Comparison of ENCODE assay signal across 12 mouse cellular contexts in the genomic region with DNA sequence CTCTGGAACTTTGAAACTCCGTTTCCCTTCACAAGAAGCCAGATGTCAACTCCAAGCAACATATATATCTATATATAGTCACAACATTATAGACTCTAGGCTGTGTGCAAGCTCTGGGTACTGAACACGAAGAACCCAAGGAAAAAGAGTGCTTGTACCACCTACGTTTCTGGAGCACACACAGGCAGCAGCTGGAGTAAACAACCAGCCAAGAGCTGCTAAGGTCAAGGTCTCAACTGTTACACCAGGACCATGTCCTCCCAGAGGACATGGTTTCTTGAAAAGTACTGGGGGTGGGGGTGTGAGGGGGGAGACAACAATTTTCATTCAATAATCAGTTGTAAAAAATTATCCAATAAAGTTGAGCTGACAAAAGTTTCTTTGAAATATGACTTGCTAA. TPM values are rescaled to one million over a fixed set of nuclear protein-coding genes. Genes with fewer than 3 reads are reported as not detected.
A peak's percentile ranks its signal among the peaks of the same experiment; 100 is the strongest.
DNase-seq lines count a peak whose midpoint lies in the region; ATAC-seq and TF ChIP-seq lines count a peak whose summit lies in the region.
"Had no signal": no experiment of that assay in that cellular context is flagged by ENCODE, and none has a peak within 500 bp of the region (broad histone marks: within the 10 kb centered on the region; RNA-seq: fewer than 3 reads in every experiment).

No protein-coding gene starts in this region.

- H3K9me3 ChIP-seq in lung, embryonic 14.5 days (ENCODE audit: low read depth, low read length), result no peaks in the 10 kb centered on the region
- H3K9me3 ChIP-seq in limb, embryonic 10.5 days (replicated peaks), result no peaks in the 10 kb centered on the region; the same call in 1 of the 2 replicates
- no peaks in the 10 kb centered on the region for H3K9me3 ChIP-seq in neural tube, embryonic 15.5 days (replicated peaks)
- H3K9me3 ChIP-seq: heart, embryonic 13.5 days had no signal

- H3K27ac ChIP-seq in lung, embryonic 14.5 days (ENCODE audit: low read depth), result no peak overlapping the region
- H3K27ac ChIP-seq in limb, embryonic 10.5 days, result 0 out of 2 replicates have a peak overlapping the region, but pooled peaks have one; percentile 53
- H3K27ac ChIP-seq in neural tube, embryonic 15.5 days (replicated peaks), result no peak overlapping the region
- H3K27ac ChIP-seq: heart, embryonic 13.5 days had no signal

- H3K4me1 ChIP-seq in lung, embryonic 14.5 days (ENCODE audit: insufficient read depth), result 0 out of 2 replicates have a peak, but pooled peaks cover 2% of the 10 kb centered on the region
- peaks cover 45% of the 10 kb centered on the region for H3K4me1 ChIP-seq in limb, embryonic 10.5 days
- H3K4me1 ChIP-seq in neural tube, embryonic 15.5 days, result peaks cover 26% of the 10 kb centered on the region

- ATAC-seq in lung, embryonic 14.5 days (ENCODE audit: insufficient read depth), result no peak
- no peak for ATAC-seq in neural tube, embryonic 15.5 days (ENCODE audit: low FRiP score)

- H3K4me3 ChIP-seq in lung, embryonic 14.5 days (ENCODE audit: low read depth, low read length), result no peak overlapping the region
- peak overlapping the region; percentile 74; the same call in 1 of the 2 replicates for H3K4me3 ChIP-seq in limb, embryonic 10.5 days
- H3K4me3 ChIP-seq in neural tube, embryonic 15.5 days (replicated peaks), result 0 out of 2 replicates have a peak overlapping the region, but pooled peaks have one; percentile 5
- H3K4me3 ChIP-seq: erythroblast, embryonic 14.5 days had no signal

- H3K4me2 ChIP-seq in lung, embryonic 14.5 days, result peak overlapping the region; percentile 2; the same call in 1 of the 2 replicates
- H3K4me2 ChIP-seq in neural tube, embryonic 15.5 days, result peak overlapping the region; percentile 37

- TF ChIP-seq CTCF in lung, embryonic 14.5 days (IDR thresholded peaks at IDR 0.05; ENCODE audit: low read depth), result no peak

- H3K9ac ChIP-seq in lung, embryonic 14.5 days, result no peak overlapping the region
- no peak overlapping the region for H3K9ac ChIP-seq in neural tube, embryonic 15.5 days (replicated peaks)
- H3K9ac ChIP-seq: heart, embryonic 13.5 days had no signal

- H3K36me3 ChIP-seq in lung, embryonic 14.5 days (ENCODE audit: insufficient read depth), result no peaks in the 10 kb centered on the region
- peaks cover 21% of the 10 kb centered on the region for H3K36me3 ChIP-seq in limb, embryonic 10.5 days
- no peaks in the 10 kb centered on the region for H3K36me3 ChIP-seq in neural tube, embryonic 15.5 days
- H3K36me3 ChIP-seq: heart, embryonic 13.5 days had no signal

- DNase-seq in embryo, embryonic 11 days, result peak; percentile 11
- DNase-seq in embryo, embryonic 9.5 days (ENCODE audit: extremely low spot score), result no peak
- peak; percentile 40 for DNase-seq in lung, embryonic 14.5 days
- DNase-seq in lung, postnatal 4 days, result no peak
- no peak for DNase-seq in limb, embryonic 10.5 days (ENCODE audit: low spot score)
- no peak for DNase-seq in cerebellum, postnatal 36 days
- no peak for DNase-seq in layer of hippocampus, postnatal 36 days
- DNase-seq: right cerebral cortex, postnatal 4 days; thymus, adult 2 months had no signal

- WGBS in lung, embryonic 14.5 days, result 20% methylated on average over 3 of the region's 3 CpGs
- 34% methylated on average over 3 of the region's 3 CpGs for WGBS in limb, embryonic 10.5 days
- 50% methylated on average over 3 of the region's 3 CpGs for WGBS in neural tube, embryonic 15.5 days

- H3K27me3 ChIP-seq in lung, embryonic 14.5 days (ENCODE audit: insufficient read depth, low read length), result no peaks in the 10 kb centered on the region
- H3K27me3 ChIP-seq in limb, embryonic 10.5 days (ENCODE audit: low read depth, poor library complexity, severe bottlenecking), result no peaks in the 10 kb centered on the region
- no peaks in the 10 kb centered on the region for H3K27me3 ChIP-seq in neural tube, embryonic 15.5 days (replicated peaks)
- H3K27me3 ChIP-seq: heart, embryonic 13.5 days had no signal

RNA-seq across cellular contexts. Expression of a gene that starts 2.7 kb away (rescaled TPM):
- 12.7 and 15.4 TPM in 2 replicates for polyA plus RNA-seq in lung, embryonic 14.5 days (2014; fragmentation: Nextera tagmentation; extraction: Ambion mirVana)
- polyA plus RNA-seq in limb, embryonic 10.5 days (2016; fragmentation: Nextera tagmentation; extraction: Ambion mirVana), result 24.5 and 26.7 TPM in 2 replicates
- 33.1 and 35.6 TPM in 2 replicates for polyA plus RNA-seq in neural tube, embryonic 15.5 days (2015; fragmentation: Nextera tagmentation; extraction: Ambion mirVana)
- total RNA-seq in layer of hippocampus, postnatal 36 days (2021), result 10 to 100 TPM; 36.6 to 39.2 TPM
- polyA plus RNA-seq: erythroblast, embryonic 14.5 days had no signal

Comparison
In these comparisons a context has a peak if more than half of its experiments do, and no peak if none do; other contexts are left out.
1. DNase-seq: peak in embryo, embryonic 11 days (single experiment) and lung, embryonic 14.5 days (single experiment); none in embryo, embryonic 9.5 days (single experiment), lung, postnatal 4 days (0 of 2), limb, embryonic 10.5 days (single experiment), cerebellum, postnatal 36 days (0 of 2) and layer of hippocampus, postnatal 36 days (0 of 2).